Mouse (Mus musculus) stomach, embryonic 15.5 days (tissue): ENCODE results near the gene Rbfox1. TPM values are rescaled to one million over a fixed set of nuclear protein-coding genes. Genes with fewer than 3 reads are reported as not detected.

Experiments used
- ATAC-seq: fragments of 200-750 bp; cut with Nextera tagmentation; 2 replicates; pipeline ENCODE4 v1.8.0; 2017; ENCODE audit warnings: low read depth, moderate number of reproducible peaks, moderate TSS enrichment; ENCODE audit not compliant: insufficient read depth, low FRiP score
- H3K27ac ChIP-seq: fragments of 300-500 bp; sonication (generic); 2 replicates; pipeline ENCODE4 v1.5.1; 2015; ENCODE audit warnings: mild to moderate bottlenecking, inconsistent platforms
- H3K27me3 ChIP-seq: fragments of 300-500 bp; sonication (generic); replicated peaks from 2 replicates; pipeline ENCODE4 v1.6.1; 2015; ENCODE audit warnings: inconsistent platforms
- H3K36me3 ChIP-seq: fragments of 300-500 bp; sonication (generic); 2 replicates; pipeline ENCODE4 v1.6.1; 2015; ENCODE audit warnings: inconsistent platforms
- H3K4me1 ChIP-seq: fragments of 300-500 bp; sonication (generic); 2 replicates; pipeline ENCODE4 v1.6.1; 2015; ENCODE audit warnings: inconsistent platforms
- H3K4me2 ChIP-seq: fragments of 300-500 bp; sonication (generic); 2 replicates; pipeline ENCODE4 v1.6.1; 2015; ENCODE audit warnings: mild to moderate bottlenecking, inconsistent platforms
- H3K4me3 ChIP-seq: fragments of 300-500 bp; sonication (generic); replicated peaks from 2 replicates; pipeline ENCODE4 v1.5.1; 2015; ENCODE audit warnings: inconsistent platforms
- H3K9ac ChIP-seq: fragments of 300-500 bp; sonication (generic); 2 replicates; pipeline ENCODE4 v1.6.1; 2015; ENCODE audit warnings: inconsistent platforms
- H3K9me3 ChIP-seq: fragments of 300-500 bp; sonication (generic); 2 replicates; pipeline ENCODE4 v1.6.1; 2016; ENCODE audit warnings: inconsistent platforms
- WGBS: fragments of 180-500 bp; shearing (Covaris S2); methylation state at CpG from one replicate; pipeline ENCODE4 v1.1.7; 2015; 5-methylcytosine and 5-hydroxymethylcytosine counted together
- polyA plus RNA-seq: library from polyadenylated mRNA; unstranded; fragments of >200 nt; fragmentation: Nextera tagmentation; extraction: Ambion mirVana; gene quantifications from 2 replicates; pipeline ENCODE4 v1.2.1, GENCODE M21; 2015

Rbfox1 gene
- polyA plus RNA-seq, 1 experiment from 2014 or later: 3.5 TPM

DNA sequence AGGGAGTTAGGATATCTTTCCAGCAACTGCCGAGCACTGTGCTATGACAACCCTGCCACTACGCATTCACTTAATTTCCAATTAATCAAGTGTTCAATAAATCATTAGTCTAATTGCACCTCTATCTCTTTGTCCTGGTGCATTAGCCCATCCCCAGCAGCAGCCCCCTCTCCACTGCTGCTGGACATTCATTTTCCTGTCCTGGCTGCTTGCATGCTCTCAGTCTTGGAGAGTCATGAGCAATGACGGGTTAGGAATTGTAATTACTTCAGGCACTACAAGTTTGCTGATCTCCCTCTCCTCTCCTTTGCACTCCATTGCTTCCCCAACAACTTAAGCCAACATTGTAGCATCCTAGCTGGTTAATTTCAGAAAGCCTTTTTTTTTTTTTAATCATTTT is 646.3 kb downstream of the Rbfox1 start:
- no peaks in the 10 kb centered on the region for H3K9me3 ChIP-seq
- no peaks in the 10 kb centered on the region for H3K27me3 ChIP-seq
- H3K36me3 ChIP-seq: no peaks in the 10 kb centered on the region
- WGBS: 51% methylated on average over 3 of the region's 3 CpGs
- H3K27ac ChIP-seq: no peak overlapping the region
- ATAC-seq: no peak
- no peak overlapping the region for H3K4me2 ChIP-seq
- no peaks in the 10 kb centered on the region for H3K4me1 ChIP-seq
- no peak overlapping the region for H3K9ac ChIP-seq
- no peak overlapping the region for H3K4me3 ChIP-seq

DNA sequence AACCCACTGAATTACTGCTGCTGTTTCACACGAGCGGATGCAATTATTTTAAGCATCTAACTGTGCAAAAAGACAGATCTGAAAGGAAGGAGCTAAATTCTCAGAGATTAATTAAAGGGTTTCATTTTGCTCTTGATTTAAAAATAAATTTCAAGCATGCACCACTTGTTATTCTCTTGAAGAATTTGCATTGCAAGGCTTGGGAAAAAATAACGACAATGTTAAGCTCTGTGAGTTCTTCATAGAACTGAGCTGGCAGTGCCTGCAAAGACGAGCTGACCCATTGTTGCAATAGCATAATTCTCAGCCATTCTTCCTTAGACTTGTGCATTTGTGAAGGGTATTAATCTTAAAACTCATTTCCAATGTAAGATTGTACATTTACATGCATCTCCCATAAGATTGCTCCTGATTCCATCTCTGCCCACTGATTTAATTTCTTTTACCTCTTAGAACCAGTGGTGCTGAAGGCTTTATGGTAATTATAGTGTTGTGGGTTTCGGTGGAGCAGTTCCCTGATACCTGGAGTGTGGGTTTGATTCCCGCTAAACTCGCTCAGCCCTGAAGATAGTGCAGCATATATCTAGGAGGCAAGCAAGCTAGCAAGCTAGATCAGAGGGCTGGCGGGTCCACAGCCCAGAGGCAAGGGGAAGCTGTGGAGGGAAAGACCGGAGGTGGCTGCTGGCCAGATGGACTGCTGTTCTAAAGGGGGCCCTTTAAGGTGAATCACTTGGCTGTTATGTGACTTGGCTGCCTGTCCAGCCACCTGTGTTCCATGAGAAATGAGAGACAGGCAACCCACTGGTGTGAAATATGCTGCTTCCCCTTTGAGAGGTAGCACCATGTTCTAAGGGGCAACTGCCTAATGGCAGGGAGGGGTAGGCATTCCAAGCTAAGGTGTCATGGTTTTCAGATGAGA is 647.2 kb downstream of the Rbfox1 start:
- Histone ChIP-seq H3K4me3 (no peak overlapping the region), H3K4me1 (no peaks in the 10 kb centered on the region), H3K9me3 (no peaks in the 10 kb centered on the region), H3K4me2 (no peak overlapping the region), H3K9ac (no peak overlapping the region), H3K27ac (no peak overlapping the region), H3K36me3 (no peaks in the 10 kb centered on the region), H3K27me3 (no peaks in the 10 kb centered on the region)
- no peak for ATAC-seq
- 72% methylated on average over 9 of the region's 9 CpGs for WGBS

DNA sequence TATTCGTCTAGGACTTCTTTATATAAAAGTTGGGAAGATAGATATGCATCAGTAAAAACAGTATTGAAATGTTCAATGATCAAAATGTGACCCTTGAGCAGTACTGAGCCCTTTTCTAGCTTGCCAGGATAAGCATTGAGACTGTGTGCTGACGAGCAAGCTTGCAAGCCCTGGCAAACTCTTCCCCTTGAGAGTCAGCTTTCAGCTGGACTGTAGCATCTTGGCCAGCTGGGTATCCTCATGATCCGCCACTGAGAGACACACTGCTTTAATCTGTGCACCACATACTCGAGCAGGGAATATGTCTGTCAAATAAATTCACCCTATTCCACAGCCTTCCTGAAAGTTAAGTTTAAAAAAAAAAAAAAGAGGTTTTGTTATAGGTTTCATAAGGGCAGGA is 670.6 kb downstream of the Rbfox1 start:
- 43% methylated on average over 4 of the region's 4 CpGs for WGBS
- Histone ChIP-seq H3K27me3 (no peaks in the 10 kb centered on the region), H3K9me3 (no peaks in the 10 kb centered on the region), H3K27ac (no peak overlapping the region), H3K9ac (no peak overlapping the region), H3K4me2 (no peak overlapping the region), H3K4me1 (no peaks in the 10 kb centered on the region), H3K36me3 (no peaks in the 10 kb centered on the region), H3K4me3 (no peak overlapping the region)
- no peak for ATAC-seq

DNA sequence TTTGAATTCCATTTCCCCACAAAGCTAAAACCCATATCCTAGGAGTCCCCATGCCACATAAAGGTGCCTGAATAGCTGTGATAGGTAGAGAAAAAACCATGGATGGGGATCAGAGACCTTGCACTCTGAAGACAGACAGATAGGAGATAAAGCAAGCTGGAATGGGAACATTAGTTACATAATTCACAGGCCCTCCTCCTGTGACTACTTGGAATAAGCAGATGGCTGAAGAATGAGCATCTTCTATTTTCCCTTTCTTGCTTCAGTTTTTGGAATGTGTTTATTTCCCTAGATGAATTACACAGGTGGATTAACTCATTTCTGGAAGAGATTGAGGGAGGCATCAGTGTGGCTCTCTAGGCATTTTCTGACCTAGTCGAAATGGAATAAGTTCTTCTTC is 672.6 kb downstream of the Rbfox1 start:
- Histone ChIP-seq H3K4me3 (no peak overlapping the region), H3K4me2 (no peak overlapping the region), H3K27ac (no peak overlapping the region), H3K9me3 (no peaks in the 10 kb centered on the region), H3K36me3 (no peaks in the 10 kb centered on the region), H3K9ac (no peak overlapping the region), H3K27me3 (no peaks in the 10 kb centered on the region), H3K4me1 (no peaks in the 10 kb centered on the region)
- no peak for ATAC-seq
- 84% methylated on average over 1 of the region's 1 CpGs for WGBS

DNA sequence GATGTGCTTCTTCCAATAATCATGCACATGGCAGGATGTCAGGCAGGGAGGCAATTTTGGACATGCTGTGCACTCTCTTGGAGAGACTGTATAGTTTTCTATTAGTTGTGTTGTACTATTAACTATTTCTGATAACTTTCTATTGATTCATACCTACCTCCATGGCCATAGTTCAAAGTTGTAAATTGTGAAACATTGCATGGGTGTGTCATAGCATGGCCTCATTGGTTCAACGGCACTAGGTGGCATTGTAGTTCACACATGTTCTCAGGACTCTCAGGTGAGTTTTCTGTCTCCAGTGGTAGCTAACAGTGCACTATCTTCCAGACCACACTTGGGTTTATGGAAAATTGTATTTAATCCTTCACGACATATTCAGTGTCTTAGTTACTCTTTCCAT is 699.5 kb downstream of the Rbfox1 start:
- Histone ChIP-seq H3K9ac (no peak overlapping the region), H3K27me3 (no peaks in the 10 kb centered on the region), H3K27ac (no peak overlapping the region), H3K4me3 (no peak overlapping the region), H3K36me3 (no peaks in the 10 kb centered on the region), H3K9me3 (no peaks in the 10 kb centered on the region), H3K4me2 (no peak overlapping the region), H3K4me1 (no peaks in the 10 kb centered on the region)
- ATAC-seq: no peak
- 85% methylated on average over 2 of the region's 2 CpGs for WGBS

DNA sequence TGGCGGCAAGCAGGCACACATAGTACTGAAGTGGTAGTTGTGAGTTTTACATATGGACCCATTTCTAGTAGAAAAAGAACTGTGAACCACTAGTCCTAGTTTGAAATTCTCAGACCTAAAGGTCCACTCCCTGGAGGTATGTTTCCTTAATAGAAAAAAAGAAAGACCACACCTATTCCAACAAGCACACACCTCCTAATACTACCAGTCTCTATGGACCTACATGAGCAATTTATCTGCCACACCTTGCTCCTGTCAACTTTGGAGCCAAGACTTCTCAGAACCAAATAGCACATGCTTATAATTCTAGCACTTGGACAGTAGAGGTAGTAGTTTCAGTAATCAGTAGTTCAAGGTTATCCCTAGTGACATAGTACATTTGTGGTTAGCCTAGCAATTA is 700.0 kb downstream of the Rbfox1 start:
- ATAC-seq: no peak
- no peaks in the 10 kb centered on the region for H3K4me1 ChIP-seq
- H3K4me2 ChIP-seq: no peak overlapping the region
- no peak overlapping the region for H3K27ac ChIP-seq
- no peak overlapping the region for H3K4me3 ChIP-seq
- no peaks in the 10 kb centered on the region for H3K27me3 ChIP-seq
- H3K9ac ChIP-seq: no peak overlapping the region
- WGBS: 88% methylated on average over 1 of the region's 1 CpGs
- H3K36me3 ChIP-seq: no peaks in the 10 kb centered on the region
- no peaks in the 10 kb centered on the region for H3K9me3 ChIP-seq

DNA sequence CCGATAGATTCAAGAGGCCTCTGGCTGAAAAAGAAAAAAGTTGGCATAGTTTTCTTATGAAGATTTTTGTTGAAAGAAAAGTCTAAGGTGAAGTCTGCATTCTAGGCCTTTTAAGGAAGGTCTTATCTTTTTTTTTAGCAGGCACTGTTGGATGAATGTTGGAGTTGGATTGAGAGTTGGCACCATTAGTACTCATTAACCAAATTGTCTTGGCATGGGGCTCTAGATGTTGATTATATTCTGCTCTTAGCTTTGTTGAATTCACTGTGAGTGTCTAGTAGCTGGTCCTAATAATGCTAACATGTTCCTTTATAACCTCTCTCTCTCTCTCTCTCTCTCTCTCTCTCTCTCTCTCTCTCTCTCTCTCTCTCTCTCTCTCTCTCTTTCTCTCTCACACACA is 731.4 kb downstream of the Rbfox1 start:
- H3K27ac ChIP-seq: no peak overlapping the region
- H3K4me1 ChIP-seq: no peaks in the 10 kb centered on the region
- 68% methylated on average over 1 of the region's 1 CpGs for WGBS
- no peak overlapping the region for H3K4me2 ChIP-seq
- H3K9me3 ChIP-seq: no peaks in the 10 kb centered on the region
- no peak overlapping the region for H3K4me3 ChIP-seq
- no peaks in the 10 kb centered on the region for H3K27me3 ChIP-seq
- H3K9ac ChIP-seq: no peak overlapping the region
- H3K36me3 ChIP-seq: no peaks in the 10 kb centered on the region
- ATAC-seq: no peak

DNA sequence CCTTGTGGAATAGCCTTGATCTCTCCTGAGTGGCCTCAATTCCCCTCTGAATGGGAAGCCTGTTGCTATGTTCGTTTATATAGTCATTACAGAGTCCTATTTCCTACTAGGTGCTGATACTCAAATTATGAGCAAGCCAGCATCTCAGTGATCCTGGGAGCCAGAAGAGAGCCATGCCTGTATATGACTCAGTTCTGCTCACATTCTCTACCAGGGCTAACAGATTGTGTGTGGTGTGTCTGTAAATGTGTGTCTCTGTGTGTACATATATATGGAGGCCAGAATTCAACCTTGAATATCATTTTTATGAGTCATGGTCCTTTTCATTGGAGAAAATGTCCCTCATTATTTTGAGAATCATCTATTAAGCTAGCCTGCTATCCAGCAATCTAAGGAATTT is 755.2 kb downstream of the Rbfox1 start:
- H3K27me3 ChIP-seq: no peaks in the 10 kb centered on the region
- H3K36me3 ChIP-seq: no peaks in the 10 kb centered on the region
- H3K27ac ChIP-seq: no peak overlapping the region
- no peak overlapping the region for H3K4me2 ChIP-seq
- no peak overlapping the region for H3K4me3 ChIP-seq
- no peaks in the 10 kb centered on the region for H3K4me1 ChIP-seq
- no peaks in the 10 kb centered on the region for H3K9me3 ChIP-seq
- no peak for ATAC-seq
- no peak overlapping the region for H3K9ac ChIP-seq
- WGBS: 76% methylated on average over 1 of the region's 1 CpGs

DNA sequence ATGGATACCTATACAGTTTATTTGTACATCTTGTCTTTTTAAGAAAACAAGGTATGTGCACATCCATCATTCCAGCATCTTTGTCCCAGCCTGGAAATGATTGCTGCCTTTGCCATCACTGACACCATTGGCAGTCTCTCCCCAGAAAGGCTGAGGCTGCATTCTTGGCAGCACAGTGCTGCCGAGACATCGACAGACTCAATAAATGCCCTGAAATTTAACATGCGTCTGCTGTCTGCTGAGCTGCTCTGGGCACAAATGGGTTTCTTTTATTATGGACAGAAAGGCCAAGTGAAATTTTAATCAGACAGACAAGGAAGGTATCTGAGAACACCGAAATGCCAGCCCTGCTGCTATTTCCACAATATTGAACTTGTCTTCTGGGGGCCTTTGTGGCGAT is 761.8 kb downstream of the Rbfox1 start:
- H3K4me1 ChIP-seq: no peaks in the 10 kb centered on the region
- H3K36me3 ChIP-seq: no peaks in the 10 kb centered on the region
- H3K27ac ChIP-seq: no peak overlapping the region

DNA sequence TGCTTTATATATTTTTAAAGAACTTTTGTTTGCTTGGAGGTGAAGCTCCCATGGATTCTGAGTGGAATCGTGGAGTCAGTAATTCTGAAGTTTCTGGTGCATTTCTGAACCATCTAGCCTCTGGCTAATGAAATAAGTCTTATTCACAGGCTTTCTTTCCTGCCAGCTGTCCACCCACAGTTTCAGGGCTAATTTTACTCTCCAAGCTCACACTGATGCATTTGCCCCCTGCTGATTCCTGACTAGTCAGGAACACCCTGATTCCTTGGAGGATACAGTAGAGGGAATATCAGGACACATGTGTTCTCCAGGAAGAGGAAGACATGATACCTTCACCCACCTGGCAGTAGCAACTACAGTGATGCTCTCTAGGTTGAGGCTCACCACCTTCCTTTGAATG is 763.6 kb downstream of the Rbfox1 start:
- no peaks in the 10 kb centered on the region for H3K36me3 ChIP-seq
- no peak overlapping the region for H3K27ac ChIP-seq
- H3K27me3 ChIP-seq: no peaks in the 10 kb centered on the region
- H3K9me3 ChIP-seq: no peaks in the 10 kb centered on the region
- 69% methylated on average over 1 of the region's 1 CpGs for WGBS
- no peaks in the 10 kb centered on the region for H3K4me1 ChIP-seq
- ATAC-seq: no peak
- no peak overlapping the region for H3K9ac ChIP-seq
- H3K4me3 ChIP-seq: no peak overlapping the region
- H3K4me2 ChIP-seq: no peak overlapping the region

More for the DNA sequence above, 761.8 kb downstream of the Rbfox1 start:
- Histone ChIP-seq H3K9me3 (no peaks in the 10 kb centered on the region), H3K9ac (no peak overlapping the region), H3K4me3 (no peak overlapping the region), H3K27me3 (no peaks in the 10 kb centered on the region), H3K4me2 (no peak overlapping the region)
- WGBS: 75% methylated on average over 5 of the region's 5 CpGs
- ATAC-seq: no peak

DNA sequence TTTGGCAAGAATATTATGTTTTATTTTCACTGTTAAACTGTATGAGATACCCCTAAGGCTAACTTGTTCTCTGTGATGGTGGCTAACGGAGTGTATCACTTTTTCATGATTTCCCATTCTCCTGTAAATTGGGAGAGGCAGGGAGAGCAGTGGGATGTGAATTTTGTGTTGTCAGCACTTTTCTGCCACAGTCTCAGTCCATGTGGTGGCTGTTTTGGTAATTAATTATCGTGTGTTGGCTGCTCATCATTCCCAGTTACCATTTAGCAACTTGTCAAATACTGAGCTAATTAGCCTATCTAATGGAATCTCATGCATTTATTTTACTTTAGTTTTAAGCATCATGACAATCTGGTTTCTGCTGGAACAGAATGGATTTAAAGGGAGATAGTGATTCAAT is 773.4 kb downstream of the Rbfox1 start:
- no peaks in the 10 kb centered on the region for H3K4me1 ChIP-seq
- H3K27ac ChIP-seq: no peak overlapping the region
- H3K4me3 ChIP-seq: no peak overlapping the region
- no peaks in the 10 kb centered on the region for H3K36me3 ChIP-seq
- H3K9me3 ChIP-seq: no peaks in the 10 kb centered on the region
- H3K4me2 ChIP-seq: no peak overlapping the region
- H3K9ac ChIP-seq: no peak overlapping the region
- ATAC-seq: no peak
- H3K27me3 ChIP-seq: no peaks in the 10 kb centered on the region
- 73% methylated on average over 2 of the region's 2 CpGs for whole genome bisulfite sequencing

DNA sequence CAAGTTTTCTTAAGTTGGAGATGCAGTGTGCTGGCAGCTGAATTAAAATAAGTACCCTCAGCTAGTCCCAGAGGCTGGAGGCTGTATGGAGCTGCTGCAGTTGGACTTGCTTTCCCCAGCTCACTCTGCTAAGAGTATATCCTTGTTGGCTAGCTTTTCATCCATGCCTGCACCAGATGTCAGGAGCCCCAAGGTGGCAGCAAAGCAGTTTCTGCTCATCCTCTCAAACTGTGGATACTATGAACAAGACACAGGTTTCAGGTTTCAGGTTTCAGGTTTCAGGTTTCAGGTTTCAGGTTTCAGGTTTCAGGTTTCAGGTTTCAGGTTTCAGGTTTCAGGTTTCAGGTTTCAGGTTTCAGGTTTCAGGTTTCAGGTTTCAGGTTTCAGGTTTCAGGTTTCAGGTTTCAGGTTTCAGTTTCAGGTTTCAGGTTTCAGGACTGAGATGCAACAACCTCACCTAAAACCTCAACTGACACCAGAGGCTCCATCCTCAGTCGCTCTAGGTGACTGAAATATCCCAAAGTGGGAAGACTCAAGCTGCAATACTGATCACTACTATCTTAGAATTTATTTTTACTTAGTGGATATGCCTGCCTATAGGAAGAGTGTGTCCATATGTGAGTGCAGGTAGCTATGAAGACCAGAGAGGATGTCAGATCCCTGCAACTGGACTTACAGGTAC is 801.1 kb downstream of the Rbfox1 start:
- WGBS: 52% methylated on average over 1 of the region's 1 CpGs
- Histone ChIP-seq H3K4me3 (no peak overlapping the region), H3K4me1 (no peaks in the 10 kb centered on the region), H3K27ac (no peak overlapping the region), H3K4me2 (no peak overlapping the region), H3K36me3 (no peaks in the 10 kb centered on the region), H3K9me3 (no peaks in the 10 kb centered on the region), H3K9ac (no peak overlapping the region), H3K27me3 (no peaks in the 10 kb centered on the region)
- ATAC-seq: no peak
